Mouse (Mus musculus) spleen, adult 10 weeks (tissue): Measurements from ENCODE around the gene Magea2. TPM values are rescaled to one million over a fixed set of nuclear protein-coding genes. Genes with fewer than 3 reads are reported as not detected.

Experiments
- polyA plus RNA-seq: library from polyadenylated mRNA; stranded (reverse); fragments of 350-450 nt; fragmentation: Illumina TruSeq; extraction: RNeasy Lipid Tissue Mini Kit (QIAGEN cat#74804); gene quantifications from one replicate; pipeline ENCODE4 v1.2.3, GENCODE M21; 2015; ENCODE audit warnings: low replicate concordance; ENCODE audit not compliant: insufficient read depth

Gene Magea2
- polyA plus RNA-seq = not detected

DNA sequence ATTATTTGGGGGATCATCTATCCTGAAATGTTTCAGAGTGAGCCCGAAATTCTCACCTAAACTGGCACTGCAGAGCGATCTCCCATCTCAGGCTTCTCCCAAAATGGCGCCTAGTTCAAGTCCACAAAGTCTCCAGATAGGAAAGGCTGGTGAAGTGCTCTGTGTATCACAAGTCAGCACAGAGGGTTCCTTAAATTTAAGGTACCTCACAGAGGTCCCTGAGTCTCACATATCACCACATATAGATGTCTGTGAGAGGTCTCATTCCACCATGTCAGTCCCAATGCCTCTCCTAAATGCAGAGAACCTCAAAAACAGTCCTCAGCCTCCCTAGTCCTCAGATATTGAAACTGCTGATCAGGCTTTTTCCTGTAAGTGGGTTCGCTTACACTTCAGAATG is at the start of gene Magea2:
Magea2 (minus strand) TSS at position 101 of the 400 bp plus-strand sequence.

GRCm38 (mm10) chrX:155128312-155128711 is 34.8 kb upstream of the Magea2 start, which contains the start of gene Cldn34b2:
Cldn34b2 (minus strand) TSS chrX:155128412.

GRCm38 (mm10) chrX:155089693-155090092 is 3.8 kb downstream of the Magea2 start, which contains the start of gene Magea1:
Magea1 (minus strand) TSS chrX:155089793.

GRCm38 (mm10) chrX:155063045-155063444 is 30.4 kb downstream of the Magea2 start, which contains the start of gene Magea5:
Magea5 (minus strand) TSS chrX:155063145.

DNA sequence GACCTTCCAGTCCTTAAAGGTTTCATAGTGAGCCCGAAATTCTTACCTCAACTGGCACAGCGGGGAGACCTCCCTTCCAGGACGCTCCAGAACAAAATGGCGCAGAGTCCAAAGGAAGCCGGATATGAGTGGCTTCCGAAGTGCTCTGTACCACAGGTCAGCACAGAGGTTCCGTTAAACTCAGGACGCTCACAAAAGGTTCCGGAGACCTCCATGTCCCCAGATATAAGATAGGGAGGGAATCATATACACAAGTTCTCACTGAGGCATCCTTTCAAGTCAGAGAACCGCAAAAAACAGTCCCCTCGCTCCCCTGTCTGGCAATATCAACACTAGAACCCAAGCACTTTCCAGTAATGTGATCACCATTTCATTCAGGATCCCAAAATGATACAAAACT is 97.7 kb downstream of the Magea2 start, which contains the start of gene Magea8:
Magea8 (minus strand) TSS at position 101 of the 400 bp plus-strand sequence.

Other genes starting within 250 kb of the Magea2 start
- gene Cldn34b1, start 203.4 kb downstream of the Magea2 start, polyA plus RNA-seq = not detected
- gene Magea6, start 157.7 kb downstream of the Magea2 start, polyA plus RNA-seq = not detected
- not detected for gene Magea3, start 144.2 kb downstream of the Magea2 start, polyA plus RNA-seq
- gene Magea8, start 97.8 kb downstream of the Magea2 start, polyA plus RNA-seq = not detected
- not detected for gene Magea5, start 30.5 kb downstream of the Magea2 start, polyA plus RNA-seq
- not detected for gene Magea1, start 3.9 kb downstream of the Magea2 start, polyA plus RNA-seq
- 0.23 TPM for gene Cldn34b2, start 34.7 kb upstream of the Magea2 start, polyA plus RNA-seq
- gene Sat1, start 122.8 kb upstream of the Magea2 start, polyA plus RNA-seq = 728 TPM
- 56.4 TPM for gene Acot9, start 168.8 kb upstream of the Magea2 start, polyA plus RNA-seq
- 53.6 TPM for gene Prdx4, start 247.1 kb upstream of the Magea2 start, polyA plus RNA-seq